Mouse (Mus musculus) adrenal gland, adult 2 months (tissue): ENCODE data around the gene Glyatl3. TPM values are rescaled to one million over a fixed set of nuclear protein-coding genes. Genes with fewer than 3 reads are reported as not detected.

Experiments used
- DNase-seq: peaks from one replicate; pipeline ENCODE4 v3.0.0; 2021
- polyA plus RNA-seq: library from polyadenylated mRNA; depleted of rRNA; stranded (reverse); fragments of >200 nt; gene quantifications from 2 replicates; pipeline ENCODE4 v1.2.3, GENCODE M21; 2012; rRNA removed
- total RNA-seq, 2 experiments: library from RNA; stranded (reverse); gene quantifications; 2 replicates each; pipeline ENCODE4 v1.2.3; 2021

Gene Glyatl3
- total and polyA plus RNA-seq, 3 experiments = not detected

DNA sequence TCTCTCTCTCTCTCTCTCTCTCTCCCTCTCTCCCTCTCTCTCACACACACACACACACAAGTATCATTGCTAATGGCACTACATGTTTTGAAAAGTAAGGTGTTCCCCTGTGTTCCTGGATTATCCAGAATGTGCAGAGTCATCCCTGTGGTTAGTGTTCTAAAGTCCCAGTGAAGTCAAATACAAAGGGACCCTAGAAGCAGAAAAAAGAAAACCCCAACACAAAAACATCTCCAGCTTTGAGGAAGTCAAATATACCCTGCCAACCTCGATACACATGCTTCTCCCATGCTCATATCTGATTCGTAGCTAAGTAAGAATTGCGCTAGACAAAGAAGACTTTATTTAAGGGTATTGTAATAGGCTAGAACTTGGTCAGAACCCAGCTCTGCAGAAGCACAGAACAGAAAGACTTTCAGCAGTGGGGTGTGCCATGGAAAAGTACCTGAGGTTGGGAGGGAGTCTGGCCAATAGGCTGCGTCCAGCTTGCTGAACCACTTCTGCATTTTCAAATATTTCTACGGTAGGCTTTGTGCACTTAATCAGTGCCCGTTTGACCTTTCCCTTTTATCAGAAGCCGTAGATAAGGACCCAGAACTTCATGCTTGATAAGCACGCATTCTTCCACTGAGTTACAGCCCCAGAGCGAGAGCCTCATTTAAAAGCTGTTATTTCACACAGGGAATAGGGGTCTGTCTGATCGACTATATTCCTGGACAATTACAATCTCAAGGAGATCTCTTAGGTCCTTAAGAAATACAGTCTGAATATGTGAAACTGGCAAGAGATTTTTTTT lies 45.0 kb downstream of the Glyatl3 start:
- DNase-seq = no peak

DNA sequence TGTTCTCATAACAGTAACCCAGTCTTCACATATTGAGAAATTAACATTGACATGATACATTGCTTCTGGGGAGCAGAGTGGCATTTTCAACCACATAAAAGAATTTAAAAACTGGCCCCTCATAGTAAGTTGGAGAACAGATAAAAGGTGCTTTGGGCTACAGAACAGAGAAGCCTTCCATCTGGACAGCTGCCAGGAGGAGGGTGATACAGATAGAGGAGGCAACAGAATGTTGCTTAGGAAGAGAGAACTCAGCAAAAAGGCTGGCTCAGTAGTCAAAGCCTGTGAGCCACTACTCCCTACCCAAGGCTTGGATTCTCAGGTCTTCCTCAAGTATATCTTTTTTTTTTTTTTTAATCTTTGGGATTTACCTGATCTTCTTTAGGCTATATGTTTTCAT lies 59.1 kb downstream of the Glyatl3 start:
- DNase-seq = no peak

Other genes starting within 250 kb of the Glyatl3 start
- gene Esp1, start 187.2 kb downstream of the Glyatl3 start, total RNA-seq = not detected
- not detected in 2 replicates for gene Esp1, start 187.2 kb downstream of the Glyatl3 start, polyA plus RNA-seq
- gene Crisp2, start 107.3 kb downstream of the Glyatl3 start, total RNA-seq = not detected
- gene Crisp2, start 107.3 kb downstream of the Glyatl3 start, polyA plus RNA-seq = not detected in 2 replicates
- gene Rhag, start 103.2 kb downstream of the Glyatl3 start, total RNA-seq = not detected
- gene Rhag, start 103.2 kb downstream of the Glyatl3 start, polyA plus RNA-seq = not detected in 2 replicates
- gene 9130008F23Rik, start 33.8 kb downstream of the Glyatl3 start, total RNA-seq = 1 to 10 TPM in 1 of 2 experiments, under 1 TPM in 1; 0.55 to 1.1 TPM
- gene 9130008F23Rik, start 33.8 kb downstream of the Glyatl3 start, polyA plus RNA-seq = 0.24 and 0.60 TPM in 2 replicates
- gene Mut, start 20.3 kb upstream of the Glyatl3 start, total RNA-seq = 100 to 1,000 TPM; 164 to 177 TPM
- gene Mut, start 20.3 kb upstream of the Glyatl3 start, polyA plus RNA-seq = 10.1 and 11.4 TPM in 2 replicates
- gene Cenpq, start 20.7 kb upstream of the Glyatl3 start, total RNA-seq = 1 to 10 TPM; 7.8 to 8.7 TPM
- gene Cenpq, start 20.7 kb upstream of the Glyatl3 start, polyA plus RNA-seq = 0.29 and 0.65 TPM in 2 replicates